Mouse (Mus musculus) liver, postnatal 0 days (tissue): ENCODE measurements around the gene Gabarapl1. TPM values are rescaled to one million over a fixed set of nuclear protein-coding genes. Genes with fewer than 3 reads are reported as not detected.

Source experiments
- ATAC-seq: fragments of 200-750 bp; cut with Nextera tagmentation; 2 replicates; pipeline ENCODE4 v1.8.0; 2017; ENCODE audit warnings: mild to moderate bottlenecking, moderate library complexity
- DNase-seq: peaks from one replicate; pipeline ENCODE4 v3.0.0-alpha.2; 2016
- H3K27ac ChIP-seq: fragments of 300-500 bp; sonication (generic); 2 replicates; pipeline ENCODE4 v1.5.1; 2014; ENCODE audit warnings: antibody characterized with exemption, moderate library complexity, mild to moderate bottlenecking, low read depth
- H3K27me3 ChIP-seq: fragments of 300-500 bp; sonication (generic); 2 replicates; pipeline ENCODE4 v1.6.1; 2014; ENCODE audit warnings: low read length, control low read depth, mixed read lengths; ENCODE audit not compliant: insufficient read depth
- H3K36me3 ChIP-seq: fragments of 300-500 bp; sonication (generic); replicated peaks from 2 replicates; pipeline ENCODE4 v1.6.1; 2014; ENCODE audit warnings: mild to moderate bottlenecking, control low read depth, low read length, moderate library complexity, mixed read lengths; ENCODE audit not compliant: insufficient read depth
- H3K4me1 ChIP-seq: fragments of 300-500 bp; sonication (generic); 2 replicates; pipeline ENCODE4 v1.6.1; 2014; ENCODE audit warnings: antibody characterized with exemption, mild to moderate bottlenecking, control low read depth; ENCODE audit not compliant: insufficient read depth
- H3K4me2 ChIP-seq: fragments of 300-500 bp; sonication (generic); 2 replicates; pipeline ENCODE4 v1.6.1; 2014; ENCODE audit warnings: low read depth, mild to moderate bottlenecking, low read length, moderate library complexity, mixed read lengths
- H3K4me3 ChIP-seq: fragments of 300-500 bp; sonication (generic); 2 replicates; pipeline ENCODE4 v1.5.1; 2014; ENCODE audit warnings: low read depth, low read length
- H3K9ac ChIP-seq: fragments of 300-500 bp; sonication (generic); replicated peaks from 2 replicates; pipeline ENCODE4 v1.6.1; 2014; ENCODE audit warnings: mild to moderate bottlenecking, moderate library complexity
- H3K9me3 ChIP-seq: fragments of 300-500 bp; sonication (generic); 2 replicates; pipeline ENCODE4 v1.6.1; 2016; ENCODE audit warnings: mild to moderate bottlenecking, control low read depth, low read length, mixed read lengths
- CTCF ChIP-seq: sonication (generic); IDR thresholded peaks from 2 replicates; pipeline ENCODE4 v1.5.1; 2016; ENCODE audit warnings: antibody characterized with exemption, low read depth
- EP300 ChIP-seq: IDR thresholded peaks from 2 replicates; pipeline ENCODE4 v1.6.1; 2016; ENCODE audit warnings: antibody characterized with exemption, low read depth, mild to moderate bottlenecking
- WGBS: fragments of 180-500 bp; shearing (Covaris S2); extraction: QIAGEN DNeasy Blood & Tissue Kit; methylation state at CpG from one replicate; pipeline ENCODE4 v1.1.7; 2014; ENCODE audit not compliant: insufficient replicate concordance; 5-methylcytosine and 5-hydroxymethylcytosine counted together
- polyA plus RNA-seq: library from polyadenylated mRNA; unstranded; fragments of >200 nt; fragmentation: Nextera tagmentation; extraction: Ambion mirVana; gene quantifications from 2 replicates; pipeline ENCODE4 v1.2.1, GENCODE M21; 2015

The Gabarapl1 gene
- polyA plus RNA-seq, 1 experiment from 2014 or later = 37.3 TPM

- Histone ChIP-seq H3K9me3 (no peaks in the 10 kb centered on the region), H3K27me3 (no peaks in the 10 kb centered on the region), H3K9ac (no peak overlapping the region), H3K4me3 (no peak overlapping the region), H3K4me1 (peaks cover 9% of the 10 kb centered on the region; the same call in 1 of the 2 replicates), H3K4me2 (no peak overlapping the region; the same call in 1 of the 2 replicates), H3K27ac (no peak overlapping the region), H3K36me3 (no peaks in the 10 kb centered on the region)
- ATAC-seq (no peak), DNase-seq (no peak)
- 67% methylated on average over 10 of the region's 10 CpGs for WGBS
- TF ChIP-seq EP300 (no peak), CTCF (no peak)
Measured at GRCm38 (mm10) chr6:129516388-129516787, 16.6 kb upstream of the Gabarapl1 start.

- Histone ChIP-seq H3K4me2 (no peak overlapping the region), H3K36me3 (no peaks in the 10 kb centered on the region), H3K9me3 (no peaks in the 10 kb centered on the region), H3K4me1 (peaks cover 7% of the 10 kb centered on the region; the same call in 1 of the 2 replicates), H3K27me3 (no peaks in the 10 kb centered on the region), H3K27ac (no peak overlapping the region), H3K9ac (no peak overlapping the region), H3K4me3 (no peak overlapping the region)
- peak; percentile 78 for ATAC-seq
- 43% methylated on average over 2 of the region's 2 CpGs for WGBS
- TF ChIP-seq CTCF (peak; percentile 82), EP300 (no peak)
- no peak for DNase-seq
Measured at GRCm38 (mm10) chr6:129517752-129518408, 15.1 kb upstream of the Gabarapl1 start.

- DNase-seq (no peak), ATAC-seq (peak; percentile 47; the same call in 1 of the 2 replicates)
Measured at GRCm38 (mm10) chr6:129526069-129526468, 6.9 kb upstream of the Gabarapl1 start.

DNA sequence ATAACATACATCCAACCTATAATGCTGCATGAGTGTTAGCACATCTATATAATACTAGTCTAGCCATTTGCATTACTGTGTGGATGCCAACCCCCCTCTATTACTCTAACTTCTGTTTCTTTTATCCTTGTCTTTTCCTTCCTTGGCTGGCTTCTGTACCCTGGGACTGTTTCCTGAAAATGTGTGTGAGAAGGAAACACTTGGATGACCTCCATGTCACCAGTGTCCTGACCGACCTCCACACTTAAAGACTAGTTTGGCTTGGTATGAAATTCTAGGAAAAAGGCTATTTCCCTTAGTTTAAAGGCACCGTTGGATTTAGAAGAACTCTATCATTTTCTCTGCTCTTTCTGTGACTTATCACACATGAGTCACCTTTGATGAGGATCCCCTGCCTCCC lies 5.5 kb upstream of the Gabarapl1 start:
- Histone ChIP-seq H3K4me2 (no peak overlapping the region), H3K4me3 (no peak overlapping the region), H3K9ac (no peak overlapping the region), H3K27me3 (no peaks in the 10 kb centered on the region), H3K9me3 (no peaks in the 10 kb centered on the region), H3K27ac (no peak overlapping the region), H3K4me1 (peaks cover 6% of the 10 kb centered on the region; the same call in 1 of the 2 replicates), H3K36me3 (no peaks in the 10 kb centered on the region)
- TF ChIP-seq EP300 = no peak
- no peak for TF ChIP-seq CTCF
- DNase-seq = no peak
- 66% methylated on average over 2 of the region's 2 CpGs for WGBS
- no peak for ATAC-seq

More at GRCm38 (mm10) chr6:129526069-129526468, 6.9 kb upstream of the Gabarapl1 start:
- no peaks in the 10 kb centered on the region for H3K36me3 ChIP-seq
- 0 out of 2 replicates have a peak, but pooled peaks cover 2% of the 10 kb centered on the region for H3K4me1 ChIP-seq
- H3K9me3 ChIP-seq = no peaks in the 10 kb centered on the region
- no peaks in the 10 kb centered on the region for H3K27me3 ChIP-seq
- no peak overlapping the region for H3K27ac ChIP-seq
- H3K4me2 ChIP-seq = no peak overlapping the region
- H3K4me3 ChIP-seq = no peak overlapping the region
- no peak overlapping the region for H3K9ac ChIP-seq
- TF ChIP-seq EP300 (0 out of 2 replicates have a peak, but pooled peaks have one; percentile 14), CTCF (no peak)

DNA sequence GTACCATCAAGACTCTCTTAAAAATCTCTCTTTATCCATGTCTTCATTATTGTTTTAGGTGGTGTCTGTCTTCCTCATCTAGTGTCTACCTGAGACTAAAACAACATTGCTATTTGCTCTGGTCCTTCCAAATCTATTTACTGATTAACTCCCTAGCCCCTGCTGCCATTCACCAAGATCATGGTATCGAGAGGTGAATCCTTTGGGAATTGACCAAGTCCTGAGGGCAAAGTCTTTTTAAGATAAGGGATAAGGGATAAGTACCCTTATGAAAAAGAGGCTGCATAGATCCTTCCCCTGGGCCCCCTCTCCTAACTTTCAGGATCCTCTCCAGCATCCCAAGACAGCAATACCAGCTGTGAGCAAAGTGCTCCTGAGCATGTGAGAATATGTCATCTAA lies 3.4 kb upstream of the Gabarapl1 start:
- H3K9me3 ChIP-seq = no peaks in the 10 kb centered on the region
- no peaks in the 10 kb centered on the region for H3K36me3 ChIP-seq
- H3K4me1 ChIP-seq = peaks cover 12% of the 10 kb centered on the region
- H3K27me3 ChIP-seq = no peaks in the 10 kb centered on the region
- ATAC-seq = no peak
- no peak for DNase-seq
- TF ChIP-seq CTCF (no peak), EP300 (no peak)
- 58% methylated on average over 1 of the region's 1 CpGs for WGBS
- H3K4me3 ChIP-seq = no peak overlapping the region
- H3K27ac ChIP-seq = no peak overlapping the region
- H3K9ac ChIP-seq = no peak overlapping the region
- no peak overlapping the region for H3K4me2 ChIP-seq

DNA sequence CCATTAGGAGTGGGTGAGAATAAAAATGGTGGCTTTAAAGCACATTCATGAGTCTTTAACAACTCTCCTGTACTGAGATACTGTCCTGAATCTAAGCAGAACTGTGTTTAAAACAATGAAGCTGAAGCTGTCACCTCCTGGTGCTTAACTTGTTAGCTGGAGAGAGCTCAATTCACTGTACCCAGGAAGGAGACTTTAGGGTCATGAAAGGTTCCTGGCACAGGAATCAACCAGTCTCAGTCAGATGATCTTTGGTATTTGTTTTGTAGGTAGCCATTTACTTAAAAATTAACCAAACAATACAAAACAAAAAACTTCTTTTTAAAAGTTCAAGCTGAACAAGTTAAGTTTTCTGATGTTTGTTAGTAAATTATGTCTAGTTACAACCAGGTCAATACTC lies 2.7 kb upstream of the Gabarapl1 start:
- no peak for TF ChIP-seq CTCF
- TF ChIP-seq EP300 = no peak
- ATAC-seq = no peak

DNA sequence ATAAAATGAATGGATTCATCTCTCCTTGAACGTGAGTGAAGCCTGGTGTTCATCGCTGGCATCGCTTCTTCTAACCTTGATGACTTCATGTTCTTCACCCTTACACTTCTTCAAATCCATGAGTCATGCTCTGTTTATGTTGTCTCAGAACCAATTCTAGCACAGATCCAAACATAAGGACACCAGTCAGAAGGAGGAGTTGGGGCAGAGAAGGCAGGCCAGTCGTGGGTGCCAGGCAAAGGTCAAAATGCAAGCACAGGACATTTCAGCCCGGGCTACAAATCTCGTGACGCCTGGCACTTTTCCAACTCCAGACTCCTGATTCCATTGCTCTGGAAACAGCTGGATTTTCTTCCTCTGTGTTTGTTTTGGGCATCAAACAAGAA lies 411 bp upstream of the Gabarapl1 start:
- peak; percentile 76 for ATAC-seq
- TF ChIP-seq EP300 = no peak; the same call in 1 of the 2 replicates
- no peak; the same call in 1 of the 2 replicates for TF ChIP-seq CTCF
- WGBS = 36% methylated on average over 7 of the region's 7 CpGs
- Histone ChIP-seq H3K27ac (peak overlapping the region; percentile 95), H3K4me3 (peak overlapping the region; percentile 95), H3K9me3 (no peaks in the 10 kb centered on the region), H3K36me3 (peaks cover 10% of the 10 kb centered on the region), H3K4me1 (peaks cover 34% of the 10 kb centered on the region), H3K9ac (peak overlapping the region; percentile 93), H3K4me2 (peak overlapping the region; percentile 94), H3K27me3 (no peaks in the 10 kb centered on the region)
- peak; percentile 84 for DNase-seq

More for the DNA sequence above, 2.7 kb upstream of the Gabarapl1 start:
- Histone ChIP-seq H3K4me3 (no peak overlapping the region), H3K27me3 (no peaks in the 10 kb centered on the region), H3K9me3 (no peaks in the 10 kb centered on the region), H3K4me2 (no peak overlapping the region), H3K27ac (no peak overlapping the region), H3K9ac (no peak overlapping the region), H3K36me3 (no peaks in the 10 kb centered on the region), H3K4me1 (peaks cover 18% of the 10 kb centered on the region)
- no peak for DNase-seq
